Mouse (Mus musculus) urinary bladder, postnatal 4 days (tissue): ENCODE measurements around the gene Olfr50.

Source experiments
- DNase-seq, 2 experiments: peaks; one replicate each; pipeline ENCODE4 v3.0.0; 2021 to 2022; ENCODE audit warnings: low spot score in 2 of 2

Olfr50 gene

GRCm38 (mm10) chr2:36790238-36790637, at the start of gene Olfr50:
Gene Olfr50, plus strand, starts transcription at chr2:36790538.
- no peak for DNase-seq

- DNase-seq: no peak
These were observed 6.4 kb upstream of the Olfr50 start, which contains the start of gene Olfr348 for GRCm38 (mm10) chr2:36783976-36784375. Gene Olfr348, plus strand, starts transcription at chr2:36784276.

GRCm38 (mm10) chr2:36816932-36817331, 26.6 kb downstream of the Olfr50 start, which contains the start of gene Olfr3:
Gene Olfr3, minus strand, starts transcription at chr2:36817032.
- no peak for DNase-seq

GRCm38 (mm10) chr2:36846010-36846409, 55.7 kb downstream of the Olfr50 start, which contains the start of gene Olfr350:
Gene Olfr350, plus strand, starts transcription at chr2:36846310.
- no peak for DNase-seq
